Mouse (Mus musculus): Measurements from ENCODE around the gene Nfkbil1. TPM values are rescaled to one million over a fixed set of nuclear protein-coding genes. Genes with fewer than 3 reads are reported as not detected.

Nfkbil1 gene
- total and polyA plus RNA-seq, 2 experiments from 2014 or later = 12.4 to 17.1 TPM

- ATAC-seq = no peak
- Histone ChIP-seq H3K9ac (no peak overlapping the region), H3K27ac (ENCODE audit: low read depth, low read length) (no peak overlapping the region), H3K4me2 (ENCODE audit: low read depth) (no peak overlapping the region), H3K27me3 (ENCODE audit: insufficient read depth, low read length) (no peaks in the 10 kb centered on the region), H3K4me3 (ENCODE audit: low read depth, low read length) (no peak overlapping the region), H3K4me1 (ENCODE audit: insufficient read depth) (no peaks in the 10 kb centered on the region), H3K9me3 (ENCODE audit: low read length) (no peaks in the 10 kb centered on the region), H3K36me3 (ENCODE audit: insufficient read depth) (peaks cover 58% of the 10 kb centered on the region)
- WGBS = 84% methylated on average over 32 of the region's 32 CpGs
- TF ChIP-seq CTCF (IDR thresholded peaks at IDR 0.05; ENCODE audit: low read depth) = no peak
- no peak for DNase-seq
These were observed 17.9 kb upstream of the Nfkbil1 start for GRCm38 (mm10) chr17:35253293-35254093.

- H3K4me1 ChIP-seq (ENCODE audit: insufficient read depth) = no peaks in the 10 kb centered on the region
- H3K27ac ChIP-seq (ENCODE audit: low read depth, low read length) = no peak overlapping the region
- TF ChIP-seq CTCF (IDR thresholded peaks at IDR 0.05; ENCODE audit: low read depth) = no peak
- H3K36me3 ChIP-seq (ENCODE audit: insufficient read depth) = peaks cover 65% of the 10 kb centered on the region
- no peaks in the 10 kb centered on the region for H3K9me3 ChIP-seq (ENCODE audit: low read length)
- no peak overlapping the region for H3K4me3 ChIP-seq (ENCODE audit: low read depth, low read length)
- 78% methylated on average over 18 of the region's 18 CpGs for WGBS
- H3K27me3 ChIP-seq (ENCODE audit: insufficient read depth, low read length) = no peaks in the 10 kb centered on the region
- DNase-seq (no peak), ATAC-seq (no peak)
- H3K9ac ChIP-seq = no peak overlapping the region
- no peak overlapping the region for H3K4me2 ChIP-seq (ENCODE audit: low read depth)
These were observed 17.2 kb upstream of the Nfkbil1 start for GRCm38 (mm10) chr17:35252619-35253292.

GRCm38 (mm10) chr17:35251981-35252380 is 16.4 kb upstream of the Nfkbil1 start:
- Histone ChIP-seq H3K27me3 (ENCODE audit: insufficient read depth, low read length) (no peaks in the 10 kb centered on the region), H3K36me3 (ENCODE audit: insufficient read depth) (peaks cover 73% of the 10 kb centered on the region), H3K4me2 (ENCODE audit: low read depth) (no peak overlapping the region), H3K9me3 (ENCODE audit: low read length) (no peaks in the 10 kb centered on the region), H3K4me1 (ENCODE audit: insufficient read depth) (no peaks in the 10 kb centered on the region), H3K27ac (ENCODE audit: low read depth, low read length) (no peak overlapping the region), H3K4me3 (ENCODE audit: low read depth, low read length) (no peak overlapping the region), H3K9ac (no peak overlapping the region)
- WGBS = 79% methylated on average over 5 of the region's 5 CpGs
- DNase-seq (no peak), ATAC-seq (no peak)
- no peak for TF ChIP-seq CTCF (IDR thresholded peaks at IDR 0.05; ENCODE audit: low read depth)

DNA sequence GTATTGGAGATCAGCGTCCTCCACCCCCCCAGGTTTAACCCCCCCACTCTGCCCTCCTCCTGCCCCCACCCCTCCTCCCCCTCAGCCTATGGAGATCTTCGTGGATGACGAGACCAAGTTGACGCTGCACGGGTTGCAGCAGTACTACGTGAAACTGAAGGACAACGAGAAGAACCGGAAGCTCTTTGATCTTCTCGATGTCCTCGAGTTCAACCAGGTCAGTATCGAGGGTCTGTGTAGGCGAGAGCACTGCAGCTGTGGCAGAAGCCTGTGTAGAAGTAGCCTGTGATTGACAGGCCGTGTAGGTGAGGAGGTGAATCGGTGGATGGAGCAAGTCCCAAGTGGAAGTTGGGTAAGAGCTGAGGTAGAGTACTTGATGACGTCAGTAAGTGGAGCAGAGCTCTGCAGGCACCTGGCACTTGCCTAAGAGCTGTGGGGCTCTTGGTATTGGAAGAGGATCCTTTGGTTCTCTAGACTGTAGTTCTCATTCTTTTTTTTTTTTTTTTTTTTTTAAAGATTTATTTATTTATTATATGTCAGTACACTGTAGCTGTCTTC is 15.6 kb upstream of the Nfkbil1 start:
- DNase-seq = no peak
- Histone ChIP-seq H3K36me3 (ENCODE audit: insufficient read depth) (peaks cover 80% of the 10 kb centered on the region), H3K4me3 (ENCODE audit: low read depth, low read length) (no peak overlapping the region), H3K27me3 (ENCODE audit: insufficient read depth, low read length) (no peaks in the 10 kb centered on the region), H3K4me1 (ENCODE audit: insufficient read depth) (no peaks in the 10 kb centered on the region), H3K9me3 (ENCODE audit: low read length) (no peaks in the 10 kb centered on the region), H3K4me2 (ENCODE audit: low read depth) (no peak overlapping the region), H3K9ac (no peak overlapping the region), H3K27ac (ENCODE audit: low read depth, low read length) (no peak overlapping the region)
- ATAC-seq = no peak
- whole genome bisulfite sequencing = 84% methylated on average over 15 of the region's 15 CpGs
- no peak for TF ChIP-seq CTCF (IDR thresholded peaks at IDR 0.05; ENCODE audit: low read depth)

DNA sequence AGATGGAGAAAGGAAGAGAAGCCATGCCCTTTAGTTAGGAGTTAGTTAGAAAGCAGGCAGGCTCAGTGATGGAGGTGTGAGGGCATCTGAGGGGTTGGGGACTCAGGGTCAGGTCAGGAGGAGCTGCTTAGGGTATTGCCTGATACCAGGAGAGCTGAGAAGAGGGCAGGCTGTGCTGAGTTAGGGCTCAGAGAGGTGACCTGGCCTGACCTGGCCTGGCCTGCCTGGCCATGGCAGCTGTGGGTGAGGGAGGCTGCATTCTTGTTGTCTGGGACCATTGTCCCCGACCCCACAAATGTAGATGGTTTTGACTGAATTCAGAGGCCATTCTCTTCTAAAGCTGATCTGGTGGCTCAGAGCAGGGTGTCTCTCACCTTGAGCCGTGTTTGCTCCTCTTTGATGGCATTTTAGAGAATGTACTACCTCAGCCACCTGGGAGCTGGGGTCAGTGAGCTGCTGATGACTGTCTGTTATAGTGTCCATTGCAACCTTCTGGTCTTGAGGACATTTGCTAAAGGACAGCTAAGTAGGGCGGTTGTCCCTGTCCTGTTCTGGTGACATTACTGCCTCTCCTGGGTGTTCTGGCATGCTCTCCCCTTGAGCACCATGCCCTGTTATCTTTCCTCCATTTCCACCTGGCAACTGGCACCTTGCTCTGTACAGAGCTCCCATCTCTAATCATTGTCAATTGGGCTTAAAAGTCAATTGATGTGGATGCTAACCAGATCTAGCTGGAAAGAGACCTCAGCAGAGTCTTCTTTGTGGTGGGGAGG is 14.9 kb upstream of the Nfkbil1 start:
- Histone ChIP-seq H3K27ac (ENCODE audit: low read depth, low read length) (no peak overlapping the region), H3K27me3 (ENCODE audit: insufficient read depth, low read length) (no peaks in the 10 kb centered on the region), H3K4me1 (ENCODE audit: insufficient read depth) (no peaks in the 10 kb centered on the region), H3K9ac (no peak overlapping the region), H3K4me3 (ENCODE audit: low read depth, low read length) (no peak overlapping the region), H3K36me3 (ENCODE audit: insufficient read depth) (peaks cover 87% of the 10 kb centered on the region), H3K4me2 (ENCODE audit: low read depth) (no peak overlapping the region), H3K9me3 (ENCODE audit: low read length) (no peaks in the 10 kb centered on the region)
- DNase-seq = no peak
- no peak for TF ChIP-seq CTCF (IDR thresholded peaks at IDR 0.05; ENCODE audit: low read depth)
- 93% methylated on average over 3 of the region's 3 CpGs for WGBS
- no peak for ATAC-seq

- Histone ChIP-seq H3K4me1 (ENCODE audit: insufficient read depth) (no peaks in the 10 kb centered on the region; the same call in 1 of the 2 replicates), H3K9me3 (ENCODE audit: low read length) (no peaks in the 10 kb centered on the region), H3K4me3 (ENCODE audit: low read depth, low read length) (no peak overlapping the region), H3K4me2 (ENCODE audit: low read depth) (no peak overlapping the region), H3K36me3 (ENCODE audit: insufficient read depth) (peaks cover 96% of the 10 kb centered on the region), H3K27me3 (ENCODE audit: insufficient read depth, low read length) (no peaks in the 10 kb centered on the region), H3K9ac (no peak overlapping the region), H3K27ac (ENCODE audit: low read depth, low read length) (no peak overlapping the region)
- TF ChIP-seq CTCF (IDR thresholded peaks at IDR 0.05; ENCODE audit: low read depth) = no peak
- ATAC-seq (no peak), DNase-seq (no peak)
- 83% methylated on average over 19 of the region's 19 CpGs for WGBS
These were observed 14.0 kb upstream of the Nfkbil1 start for GRCm38 (mm10) chr17:35249451-35250197.
